Mouse (Mus musculus): Measurements from ENCODE around the gene Pknox1. TPM values are rescaled to one million over a fixed set of nuclear protein-coding genes. Genes with fewer than 3 reads are reported as not detected.
"Not testable (repeated sequence)": the region's sequence is repeated elsewhere in the genome, so short reads cannot be mapped to it uniquely, and the experiment has no call there.

Pknox1 gene
- polyA plus RNA-seq, 1 experiment from 2014 or later = 15.0 TPM

DNA sequence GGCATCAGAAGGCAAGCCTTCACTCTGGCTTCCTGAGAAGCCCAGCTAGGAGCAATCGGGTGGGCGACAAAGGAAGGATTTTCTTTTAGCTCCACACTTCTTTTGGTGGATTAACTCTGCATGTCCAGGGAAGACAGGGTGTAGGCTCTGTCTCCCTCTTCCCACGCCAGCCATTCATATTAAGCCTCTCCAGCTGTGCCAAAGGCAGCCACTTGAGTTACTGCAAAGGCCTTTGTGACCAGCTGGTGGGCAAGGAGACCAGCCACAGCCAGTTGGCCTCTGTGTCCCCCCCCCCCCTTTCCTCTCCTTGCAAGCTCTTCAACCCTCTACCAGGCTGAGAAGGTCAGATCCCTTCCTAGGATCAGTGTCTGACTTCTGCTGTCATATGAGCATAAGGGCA, 16.6 kb upstream of the Pknox1 start:
- DNase-seq (ENCODE audit: low spot score) = no peak
- ATAC-seq = no peak
- WGBS = 56% methylated on average over 3 of the region's 3 CpGs
- H3K4me3 ChIP-seq (ENCODE audit: low read depth, low read length) = no peak overlapping the region
- no peak overlapping the region for H3K9ac ChIP-seq (replicated peaks; ENCODE audit: low read depth)
- no peak overlapping the region for H3K4me2 ChIP-seq (replicated peaks; ENCODE audit: low read depth, low read length)
- no peaks in the 10 kb centered on the region for H3K27me3 ChIP-seq (replicated peaks; ENCODE audit: insufficient read depth, low read length)
- no peaks in the 10 kb centered on the region; the same call in 1 of the 2 replicates for H3K4me1 ChIP-seq (ENCODE audit: insufficient read depth, low read depth, low read length)
- no peaks in the 10 kb centered on the region for H3K9me3 ChIP-seq (ENCODE audit: low read length)
- no peak overlapping the region for H3K27ac ChIP-seq (ENCODE audit: low read length)
- TF ChIP-seq EP300 (IDR thresholded peaks at IDR 0.05) = no peak
- no peak for TF ChIP-seq CTCF (IDR thresholded peaks at IDR 0.05)
- no peaks in the 10 kb centered on the region for H3K36me3 ChIP-seq (ENCODE audit: insufficient read depth, low read length)

DNA sequence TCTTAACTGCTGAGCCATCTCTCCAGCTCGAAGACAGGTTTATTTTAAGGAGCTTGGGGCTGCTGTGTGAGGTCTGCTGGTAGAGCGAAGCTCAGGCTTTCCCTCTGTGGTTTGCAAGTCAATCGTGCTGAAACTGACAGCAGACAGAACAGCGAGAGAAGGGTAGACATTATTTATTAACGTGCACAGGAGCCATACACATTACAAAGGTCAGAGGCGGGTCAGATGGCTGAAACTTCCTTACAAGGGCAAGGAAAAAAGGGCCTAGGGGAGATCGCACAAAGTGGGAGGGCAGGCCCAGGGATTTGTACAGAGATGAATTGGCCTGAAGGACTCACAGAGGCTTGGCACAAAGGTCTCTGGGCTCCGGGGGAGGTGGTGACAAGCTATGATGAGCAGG, 15.1 kb upstream of the Pknox1 start:
- Histone ChIP-seq H3K27me3 (replicated peaks; ENCODE audit: insufficient read depth, low read length) (no peaks in the 10 kb centered on the region), H3K9ac (replicated peaks; ENCODE audit: low read depth) (no peak overlapping the region), H3K4me1 (ENCODE audit: insufficient read depth, low read depth, low read length) (no peaks in the 10 kb centered on the region), H3K9me3 (ENCODE audit: low read length) (no peaks in the 10 kb centered on the region), H3K36me3 (ENCODE audit: insufficient read depth, low read length) (no peaks in the 10 kb centered on the region), H3K4me3 (ENCODE audit: low read depth, low read length) (no peak overlapping the region), H3K27ac (ENCODE audit: low read length) (no peak overlapping the region), H3K4me2 (replicated peaks; ENCODE audit: low read depth, low read length) (no peak overlapping the region)
- no peak for DNase-seq (ENCODE audit: low spot score)
- 52% methylated on average over 8 of the region's 8 CpGs for WGBS
- TF ChIP-seq CTCF (IDR thresholded peaks at IDR 0.05) = no peak
- no peak for TF ChIP-seq EP300 (IDR thresholded peaks at IDR 0.05)
- no peak for ATAC-seq

DNA sequence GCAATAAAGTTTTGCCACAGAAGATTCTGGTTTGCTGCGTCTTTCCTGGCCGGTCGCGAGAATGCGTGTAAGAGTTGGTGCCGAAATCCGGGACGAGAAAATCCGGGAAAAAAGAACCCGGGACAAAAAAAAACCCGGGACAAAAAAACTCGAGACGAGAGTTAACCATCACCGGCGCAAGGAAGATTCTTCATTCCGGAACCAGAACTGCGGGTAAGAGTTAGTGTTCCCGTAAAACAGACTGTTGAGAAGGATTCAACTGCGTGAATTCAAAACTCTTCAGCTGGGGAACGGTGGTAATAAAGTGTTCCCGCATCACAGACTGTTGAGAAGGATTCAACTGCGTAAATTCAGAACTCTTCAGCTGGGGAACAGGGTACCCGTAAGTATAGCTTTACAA, 11.9 kb upstream of the Pknox1 start:
- not testable (repeated sequence) for DNase-seq (ENCODE audit: low spot score); H3K4me1 ChIP-seq (ENCODE audit: insufficient read depth, low read depth, low read length); ATAC-seq; H3K4me2 ChIP-seq (replicated peaks; ENCODE audit: low read depth, low read length); H3K36me3 ChIP-seq (ENCODE audit: insufficient read depth, low read length); H3K4me3 ChIP-seq (ENCODE audit: low read depth, low read length); H3K9ac ChIP-seq (replicated peaks; ENCODE audit: low read depth); H3K27ac ChIP-seq (ENCODE audit: low read length); H3K9me3 ChIP-seq (ENCODE audit: low read length); H3K27me3 ChIP-seq (replicated peaks; ENCODE audit: insufficient read depth, low read length)
- 95% methylated on average over 23 of the region's 23 CpGs for WGBS

- no peaks in the 10 kb centered on the region for H3K9me3 ChIP-seq (ENCODE audit: low read length)
- ATAC-seq (no peak), DNase-seq (ENCODE audit: low spot score) (no peak)
- H3K9ac ChIP-seq (replicated peaks; ENCODE audit: low read depth) = no peak overlapping the region
- H3K27ac ChIP-seq (ENCODE audit: low read length) = no peak overlapping the region
- no peak overlapping the region for H3K4me2 ChIP-seq (replicated peaks; ENCODE audit: low read depth, low read length)
- WGBS = 66% methylated on average over 4 of the region's 4 CpGs
- no peaks in the 10 kb centered on the region for H3K27me3 ChIP-seq (replicated peaks; ENCODE audit: insufficient read depth, low read length)
- H3K4me1 ChIP-seq (ENCODE audit: insufficient read depth, low read depth, low read length) = peaks cover 8% of the 10 kb centered on the region; the same call in 1 of the 2 replicates
- H3K36me3 ChIP-seq (ENCODE audit: insufficient read depth, low read length) = no peaks in the 10 kb centered on the region
- TF ChIP-seq EP300 (IDR thresholded peaks at IDR 0.05) (no peak), CTCF (IDR thresholded peaks at IDR 0.05) (no peak)
- no peak overlapping the region for H3K4me3 ChIP-seq (ENCODE audit: low read depth, low read length)
Measured at GRCm38 (mm10) chr17:31556253-31556652, 8.3 kb upstream of the Pknox1 start.

GRCm38 (mm10) chr17:31557124-31557880, 7.2 kb upstream of the Pknox1 start:
- no peak overlapping the region for H3K9ac ChIP-seq (replicated peaks; ENCODE audit: low read depth)
- no peaks in the 10 kb centered on the region for H3K9me3 ChIP-seq (ENCODE audit: low read length)
- H3K27me3 ChIP-seq (replicated peaks; ENCODE audit: insufficient read depth, low read length) = no peaks in the 10 kb centered on the region
- DNase-seq (ENCODE audit: low spot score) (peak; percentile 85), ATAC-seq (peak; percentile 89)
- no peak overlapping the region for H3K4me2 ChIP-seq (replicated peaks; ENCODE audit: low read depth, low read length)
- no peaks in the 10 kb centered on the region for H3K36me3 ChIP-seq (ENCODE audit: insufficient read depth, low read length)
- no peak overlapping the region for H3K27ac ChIP-seq (ENCODE audit: low read length)
- 45% methylated on average over 11 of the region's 11 CpGs for WGBS
- no peak for TF ChIP-seq EP300 (IDR thresholded peaks at IDR 0.05)
- TF ChIP-seq CTCF (IDR thresholded peaks at IDR 0.05) = no peak
- H3K4me3 ChIP-seq (ENCODE audit: low read depth, low read length) = no peak overlapping the region
- peaks cover 8% of the 10 kb centered on the region; the same call in 1 of the 2 replicates for H3K4me1 ChIP-seq (ENCODE audit: insufficient read depth, low read depth, low read length)

GRCm38 (mm10) chr17:31557947-31558542, 6.5 kb upstream of the Pknox1 start:
- Histone ChIP-seq H3K27ac (ENCODE audit: low read length) (no peak overlapping the region), H3K9ac (replicated peaks; ENCODE audit: low read depth) (no peak overlapping the region), H3K27me3 (replicated peaks; ENCODE audit: insufficient read depth, low read length) (no peaks in the 10 kb centered on the region), H3K9me3 (ENCODE audit: low read length) (no peaks in the 10 kb centered on the region), H3K4me1 (ENCODE audit: insufficient read depth, low read depth, low read length) (peaks cover 8% of the 10 kb centered on the region; the same call in 1 of the 2 replicates), H3K36me3 (ENCODE audit: insufficient read depth, low read length) (no peaks in the 10 kb centered on the region), H3K4me2 (replicated peaks; ENCODE audit: low read depth, low read length) (no peak overlapping the region), H3K4me3 (ENCODE audit: low read depth, low read length) (no peak overlapping the region)
- no peak for TF ChIP-seq CTCF (IDR thresholded peaks at IDR 0.05)
- no peak for TF ChIP-seq EP300 (IDR thresholded peaks at IDR 0.05)
- 74% methylated on average over 10 of the region's 10 CpGs for WGBS
- DNase-seq (ENCODE audit: low spot score) (no peak), ATAC-seq (peak; percentile 42)

Measured in lung, postnatal 0 days (tissue).